Mouse (Mus musculus) midbrain, embryonic 11.5 days (tissue): ENCODE measurements around the gene Lonp1. TPM values are rescaled to one million over a fixed set of nuclear protein-coding genes. Genes with fewer than 3 reads are reported as not detected.

Source experiments
- ATAC-seq: fragments of 200-750 bp; cut with Nextera tagmentation; 2 replicates; pipeline ENCODE4 v1.8.0; 2017; ENCODE audit warnings: moderate TSS enrichment, moderate library complexity; ENCODE audit not compliant: low FRiP score
- DNase-seq: peaks from one replicate; pipeline ENCODE4 v3.0.0; 2015; ENCODE audit warnings: low spot score; ENCODE audit errors: missing footprints
- H3K27ac ChIP-seq: fragments of 300-500 bp; sonication (generic); 2 replicates; pipeline ENCODE4 v1.5.1; 2014; ENCODE audit warnings: low read depth, low read length
- H3K27me3 ChIP-seq: fragments of 300-500 bp; sonication (generic); 2 replicates; pipeline ENCODE4 v1.6.1; 2014; ENCODE audit warnings: mild to moderate bottlenecking, low read length, moderate library complexity, mixed read lengths; ENCODE audit not compliant: control insufficient read depth, insufficient read depth
- H3K36me3 ChIP-seq: fragments of 300-500 bp; sonication (generic); 2 replicates; pipeline ENCODE4 v1.6.1; 2014; ENCODE audit warnings: mild to moderate bottlenecking, low read length, moderate library complexity, mixed read lengths; ENCODE audit not compliant: control insufficient read depth, insufficient read depth
- H3K4me1 ChIP-seq: fragments of 300-500 bp; sonication (generic); 2 replicates; pipeline ENCODE4 v1.6.1; 2014; ENCODE audit warnings: low read length; ENCODE audit not compliant: control insufficient read depth, insufficient read depth
- H3K4me2 ChIP-seq: fragments of 300-500 bp; sonication (generic); 2 replicates; pipeline ENCODE4 v1.6.1; 2014; ENCODE audit warnings: mild to moderate bottlenecking, moderate library complexity
- H3K4me3 ChIP-seq: fragments of 300-500 bp; sonication (generic); 2 replicates; pipeline ENCODE4 v1.5.1; 2014; ENCODE audit warnings: low read depth, low read length
- H3K9ac ChIP-seq: fragments of 300-500 bp; sonication (generic); 2 replicates; pipeline ENCODE4 v1.6.1; 2014; ENCODE audit warnings: low read length
- H3K9me3 ChIP-seq: fragments of 300-500 bp; sonication (generic); 2 replicates; pipeline ENCODE4 v1.6.1; 2016; ENCODE audit warnings: low read length; ENCODE audit not compliant: control insufficient read depth
- WGBS: fragments of 180-500 bp; shearing (Covaris S2); extraction: QIAGEN DNeasy Blood & Tissue Kit; methylation state at CpG from one replicate; pipeline ENCODE4 v1.1.7; 2014; 5-methylcytosine and 5-hydroxymethylcytosine counted together
- polyA plus RNA-seq: library from polyadenylated mRNA; unstranded; fragments of >200 nt; fragmentation: Nextera tagmentation; extraction: Ambion mirVana; gene quantifications from 2 replicates; pipeline ENCODE4 v1.2.1, GENCODE M21; 2014

Gene Lonp1
- polyA plus RNA-seq, 1 experiment from 2014 or later, result 48.9 TPM

DNA sequence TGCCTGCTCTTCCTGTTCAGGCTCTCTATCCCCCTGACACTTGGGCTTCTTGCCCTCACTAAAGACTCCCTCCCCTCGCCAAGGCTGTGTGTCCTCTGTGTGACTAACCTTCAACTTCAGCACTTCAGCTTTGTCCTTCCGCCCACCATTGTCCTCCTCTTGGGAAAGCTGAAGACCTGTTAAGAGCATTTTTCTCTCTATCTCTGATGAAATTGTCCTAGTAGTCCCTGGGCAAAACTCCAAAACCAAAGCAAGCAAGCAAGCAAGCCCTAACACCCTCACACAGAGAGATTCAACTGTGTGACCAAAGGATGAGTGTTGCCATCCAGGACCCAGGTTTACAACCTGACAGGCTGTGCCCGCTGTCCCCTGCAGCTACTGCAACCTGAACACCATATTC lies 37.0 kb upstream of the Lonp1 start:
- Histone ChIP-seq H3K27me3 (peaks cover 3% of the 10 kb centered on the region; the same call in 1 of the 2 replicates), H3K9ac (no peak overlapping the region), H3K4me2 (peak overlapping the region; percentile 20; the same call in 1 of the 2 replicates), H3K27ac (no peak overlapping the region), H3K4me1 (peaks cover 13% of the 10 kb centered on the region), H3K9me3 (no peaks in the 10 kb centered on the region), H3K36me3 (no peaks in the 10 kb centered on the region), H3K4me3 (no peak overlapping the region)
- DNase-seq (no peak), ATAC-seq (no peak)
- WGBS, result 60% methylated on average over 3 of the region's 3 CpGs

DNA sequence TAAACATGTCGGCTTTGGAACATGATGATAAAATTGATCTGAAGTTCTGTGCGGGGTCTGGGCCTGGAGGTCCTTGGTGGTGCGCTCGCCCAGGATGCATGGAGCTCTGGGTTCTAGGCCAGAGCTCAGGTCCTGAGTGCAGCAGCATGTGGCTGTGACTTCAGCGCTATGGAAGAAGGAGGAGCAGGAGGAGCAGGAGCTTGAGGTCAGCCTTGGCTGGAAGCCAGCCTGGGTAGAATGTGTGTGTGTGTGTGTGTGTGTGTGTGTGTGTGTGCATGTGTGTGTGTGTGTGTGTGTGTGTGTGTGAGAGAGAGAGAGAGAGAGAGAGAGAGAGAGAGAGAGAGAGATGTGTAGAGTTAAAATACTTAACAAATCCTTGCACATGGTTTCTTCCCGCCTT lies 29.5 kb upstream of the Lonp1 start:
- H3K9me3 ChIP-seq, result no peaks in the 10 kb centered on the region
- no peak for ATAC-seq
- no peak overlapping the region for H3K9ac ChIP-seq
- H3K4me2 ChIP-seq, result no peak overlapping the region
- WGBS, result 95% methylated on average over 6 of the region's 6 CpGs
- no peaks in the 10 kb centered on the region for H3K4me1 ChIP-seq
- H3K4me3 ChIP-seq, result no peak overlapping the region
- H3K27me3 ChIP-seq, result no peaks in the 10 kb centered on the region
- no peak for DNase-seq
- H3K27ac ChIP-seq, result no peak overlapping the region
- H3K36me3 ChIP-seq, result no peaks in the 10 kb centered on the region

DNA sequence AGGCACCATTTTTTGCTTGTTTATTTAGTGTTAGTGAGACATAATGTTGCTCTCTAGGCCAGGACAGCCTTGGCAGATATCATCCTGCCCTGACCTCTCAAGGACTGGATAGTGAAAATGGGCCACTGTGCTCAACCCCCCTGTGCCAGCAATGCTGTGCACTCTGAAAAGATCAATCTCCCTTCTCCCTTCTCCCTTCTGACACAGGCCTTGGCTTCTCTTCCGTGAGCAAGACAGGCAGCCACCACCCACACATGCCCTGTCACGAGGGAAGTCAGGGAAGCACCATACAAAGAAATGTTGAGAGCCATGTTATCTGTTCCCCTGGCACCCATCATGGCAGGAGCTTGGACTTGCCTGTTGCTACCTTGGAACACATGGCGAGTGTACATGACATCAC lies 28.6 kb upstream of the Lonp1 start:
- Histone ChIP-seq H3K9me3 (no peaks in the 10 kb centered on the region), H3K27me3 (no peaks in the 10 kb centered on the region), H3K36me3 (no peaks in the 10 kb centered on the region), H3K4me3 (no peak overlapping the region), H3K27ac (no peak overlapping the region), H3K4me1 (no peaks in the 10 kb centered on the region), H3K9ac (no peak overlapping the region), H3K4me2 (no peak overlapping the region)
- no peak for DNase-seq
- no peak for ATAC-seq
- 87% methylated on average over 3 of the region's 3 CpGs for WGBS

DNA sequence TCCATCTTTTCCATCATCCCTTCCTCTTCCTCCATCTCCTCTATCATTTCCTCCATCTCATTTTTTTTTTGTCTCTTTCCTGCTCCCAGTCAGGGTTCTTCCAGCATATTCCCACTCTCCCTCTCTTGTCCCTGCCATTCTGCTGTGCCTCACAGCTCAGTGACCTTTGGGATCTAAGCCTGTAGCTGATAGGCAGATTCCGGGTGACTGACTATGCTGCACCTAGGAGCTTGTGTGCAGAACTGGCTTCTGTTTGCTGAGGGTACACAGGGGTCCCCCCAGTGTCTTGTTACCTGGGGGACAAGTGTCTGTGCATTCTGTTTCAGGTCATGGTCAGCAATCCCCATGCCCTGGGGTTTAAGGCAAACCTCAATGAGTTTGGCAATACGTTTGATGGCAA lies 28.1 kb upstream of the Lonp1 start:
- H3K4me1 ChIP-seq, result no peaks in the 10 kb centered on the region
- H3K9me3 ChIP-seq, result no peaks in the 10 kb centered on the region
- ATAC-seq, result no peak
- no peak overlapping the region for H3K27ac ChIP-seq
- WGBS, result 66% methylated on average over 2 of the region's 2 CpGs
- no peaks in the 10 kb centered on the region for H3K27me3 ChIP-seq
- no peak overlapping the region for H3K4me3 ChIP-seq
- H3K9ac ChIP-seq, result no peak overlapping the region
- no peak overlapping the region for H3K4me2 ChIP-seq
- no peak for DNase-seq
- no peaks in the 10 kb centered on the region for H3K36me3 ChIP-seq

DNA sequence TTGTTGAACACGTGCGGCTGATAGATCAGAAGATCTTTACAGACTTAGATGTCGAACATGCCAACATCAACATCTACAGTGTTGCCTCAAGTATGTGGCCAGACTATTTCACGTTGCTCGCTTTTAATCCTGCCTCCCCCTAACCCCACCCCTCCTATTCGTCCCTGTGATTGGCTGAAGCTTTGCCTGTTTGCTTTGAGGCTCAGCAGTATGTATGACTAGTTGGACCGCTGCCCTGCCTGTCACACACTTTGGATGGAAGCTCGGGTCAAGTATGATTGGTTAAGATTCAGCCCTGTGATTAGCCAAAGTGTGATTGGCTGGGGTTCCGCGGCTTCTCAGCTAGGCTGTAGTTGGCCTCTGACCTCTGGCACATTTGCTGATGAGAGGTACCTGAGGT lies 25.1 kb upstream of the Lonp1 start:
- ATAC-seq (no peak), DNase-seq (no peak)
- Histone ChIP-seq H3K36me3 (no peaks in the 10 kb centered on the region), H3K4me2 (no peak overlapping the region), H3K9me3 (no peaks in the 10 kb centered on the region), H3K4me1 (no peaks in the 10 kb centered on the region), H3K27ac (no peak overlapping the region), H3K4me3 (no peak overlapping the region), H3K9ac (no peak overlapping the region), H3K27me3 (no peaks in the 10 kb centered on the region)
- WGBS, result 38% methylated on average over 10 of the region's 10 CpGs

DNA sequence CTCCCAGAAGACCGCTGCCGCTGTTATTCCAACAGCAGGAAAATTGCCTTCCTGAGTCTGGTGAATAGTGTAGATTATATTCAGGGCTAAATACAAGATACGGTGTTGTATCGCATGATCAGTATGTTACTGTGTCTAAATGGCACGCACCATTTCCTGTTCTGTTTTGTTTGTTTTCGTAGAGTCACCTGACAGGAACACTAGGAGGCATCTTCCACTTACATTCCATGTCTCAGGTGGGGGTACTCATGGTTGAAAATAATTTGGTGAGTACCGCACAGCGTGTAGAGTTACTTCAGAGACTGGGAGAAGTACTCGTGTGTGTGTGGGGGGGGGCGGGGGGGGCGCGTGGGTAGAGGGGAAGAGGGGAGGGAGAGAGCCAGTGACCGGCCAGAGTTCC lies 20.9 kb upstream of the Lonp1 start:
- no peaks in the 10 kb centered on the region for H3K4me1 ChIP-seq
- H3K36me3 ChIP-seq, result no peaks in the 10 kb centered on the region
- H3K9ac ChIP-seq, result no peak overlapping the region
- H3K9me3 ChIP-seq, result no peaks in the 10 kb centered on the region
- ATAC-seq, result no peak
- H3K27ac ChIP-seq, result no peak overlapping the region
- H3K4me3 ChIP-seq, result no peak overlapping the region
- no peak overlapping the region for H3K4me2 ChIP-seq
- WGBS, result 82% methylated on average over 10 of the region's 13 CpGs
- no peaks in the 10 kb centered on the region for H3K27me3 ChIP-seq
- no peak for DNase-seq

DNA sequence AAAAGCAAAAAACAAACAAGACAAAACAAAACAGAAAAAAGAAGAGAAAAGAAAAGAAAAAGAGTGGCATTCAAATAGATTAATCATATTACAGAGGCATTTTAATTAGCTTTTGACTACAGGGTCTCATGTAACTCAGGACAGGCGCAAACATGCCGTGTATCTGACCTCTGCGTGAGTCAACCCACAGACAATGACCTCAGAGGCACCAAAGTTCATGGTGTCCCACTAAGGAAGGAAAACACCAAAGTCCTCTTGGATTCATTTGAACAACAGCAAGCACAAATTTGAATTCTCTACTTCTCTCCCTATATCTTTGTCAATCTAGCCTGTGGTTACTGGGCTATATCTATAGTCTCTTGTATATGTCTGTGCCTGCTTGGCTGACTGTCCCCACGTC lies 16.6 kb upstream of the Lonp1 start:
- 85% methylated on average over 4 of the region's 4 CpGs for WGBS
- DNase-seq (no peak), ATAC-seq (no peak)
- H3K4me1 ChIP-seq, result no peaks in the 10 kb centered on the region
- no peak overlapping the region for H3K9ac ChIP-seq
- H3K9me3 ChIP-seq, result no peaks in the 10 kb centered on the region
- H3K27ac ChIP-seq, result no peak overlapping the region
- H3K4me2 ChIP-seq, result no peak overlapping the region
- H3K36me3 ChIP-seq, result no peaks in the 10 kb centered on the region
- no peaks in the 10 kb centered on the region for H3K27me3 ChIP-seq
- H3K4me3 ChIP-seq, result no peak overlapping the region

DNA sequence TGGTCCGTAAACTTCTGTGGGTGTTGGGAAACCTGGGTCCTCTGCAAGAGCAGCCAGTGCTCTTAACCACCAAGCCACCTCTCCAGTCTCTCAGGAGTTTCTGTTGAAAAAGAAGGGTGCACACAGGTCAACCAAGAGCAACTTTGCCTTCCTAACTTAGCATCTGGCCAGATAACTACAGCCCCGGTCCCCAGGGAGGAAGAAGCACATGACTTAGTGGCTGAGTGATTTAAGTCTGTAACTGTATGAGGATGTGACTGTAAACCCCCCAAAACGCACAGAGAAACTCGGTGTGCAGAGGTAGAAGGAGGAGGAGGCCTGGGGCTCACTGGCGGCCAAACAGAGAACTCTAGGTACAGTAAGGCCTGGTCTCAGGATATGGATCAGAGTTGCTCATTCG lies 7.3 kb upstream of the Lonp1 start:
- no peak for ATAC-seq
- H3K4me2 ChIP-seq, result no peak overlapping the region
- H3K27ac ChIP-seq, result no peak overlapping the region
- H3K27me3 ChIP-seq, result no peaks in the 10 kb centered on the region
- no peaks in the 10 kb centered on the region for H3K9me3 ChIP-seq
- WGBS, result 88% methylated on average over 6 of the region's 6 CpGs
- H3K36me3 ChIP-seq, result no peaks in the 10 kb centered on the region
- no peak overlapping the region for H3K9ac ChIP-seq
- DNase-seq, result no peak
- no peaks in the 10 kb centered on the region for H3K4me1 ChIP-seq
- no peak overlapping the region for H3K4me3 ChIP-seq

DNA sequence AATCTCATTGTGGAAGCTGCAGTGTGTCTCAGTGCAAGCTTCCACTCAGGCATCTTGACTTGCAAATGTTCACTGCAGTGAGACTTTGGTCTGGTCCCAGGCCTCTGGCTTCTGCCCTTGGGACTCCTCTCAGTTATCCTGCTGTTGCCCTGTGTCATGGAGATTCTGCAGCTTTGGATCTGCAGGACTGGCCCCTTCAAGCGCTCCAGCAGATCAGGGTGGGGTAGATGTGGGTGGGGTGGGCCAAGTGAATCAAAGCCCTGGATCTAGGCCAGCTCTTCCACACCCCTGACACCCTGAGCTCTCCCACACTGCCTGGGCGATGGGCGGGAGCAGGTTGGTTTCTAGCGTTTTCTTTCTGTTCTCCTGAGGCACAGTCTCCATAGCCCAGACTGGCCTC lies 5.1 kb upstream of the Lonp1 start:
- DNase-seq, result no peak
- Histone ChIP-seq H3K27ac (no peak overlapping the region), H3K4me1 (peaks cover 4% of the 10 kb centered on the region), H3K4me3 (no peak overlapping the region), H3K4me2 (no peak overlapping the region), H3K9ac (no peak overlapping the region), H3K9me3 (no peaks in the 10 kb centered on the region), H3K27me3 (no peaks in the 10 kb centered on the region), H3K36me3 (no peaks in the 10 kb centered on the region)
- WGBS, result 65% methylated on average over 4 of the region's 4 CpGs
- ATAC-seq, result no peak
